Mouse (Mus musculus): ENCODE measurements at regions not wholly inside any gene's neighbourhood (a gene's known extent, or its start where the extent isn't known, plus 50 kb on each side); places are given as distances from the start of the nearest gene placed in this dataset.

DNA sequence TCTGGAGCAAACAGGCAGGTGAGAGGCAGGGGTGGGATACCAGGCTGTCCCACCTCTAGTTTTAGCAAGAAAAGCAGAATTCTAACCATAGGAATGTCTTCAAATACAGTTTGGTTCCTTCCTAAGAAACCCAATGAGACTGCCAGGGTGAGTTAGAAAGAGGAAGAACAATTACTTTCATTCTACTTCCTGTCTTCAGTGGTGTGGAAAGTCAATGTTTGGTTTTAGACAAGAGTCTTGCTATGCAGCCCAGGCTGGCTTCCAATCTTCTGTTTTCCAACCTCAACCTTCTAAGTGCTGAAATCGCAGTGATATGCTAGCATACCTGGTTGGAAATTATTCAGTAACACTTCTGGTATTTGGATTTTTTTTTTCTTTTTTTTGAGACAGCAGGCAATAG lies 77.1 kb upstream of the Spon1 start:
- H3K36me3 ChIP-seq (ENCODE audit: control insufficient read depth, insufficient read depth) = no peaks in the 10 kb centered on the region
- H3ac ChIP-seq (ENCODE audit: control insufficient read depth, insufficient read length) = no peak overlapping the region
- no peak overlapping the region for H3K4me3 ChIP-seq
- H3K79me2 ChIP-seq (ENCODE audit: control insufficient read depth, insufficient read depth) = no peaks in the 10 kb centered on the region
- H3K27me3 ChIP-seq (ENCODE audit: control insufficient read depth, insufficient read depth, insufficient read length) = no peaks in the 10 kb centered on the region
- TF ChIP-seq REST (IDR thresholded peaks at IDR 0.05; ENCODE audit: insufficient read depth, insufficient read length) (no peak), E2F4 (IDR thresholded peaks at IDR 0.05; ENCODE audit: insufficient read depth) (no peak), SRF (IDR thresholded peaks at IDR 0.05; ENCODE audit: control insufficient read depth, insufficient read length, low read depth) (no peak), TCF3 (IDR thresholded peaks at IDR 0.05; ENCODE audit: insufficient read length, low read depth) (no peak), USF1 (IDR thresholded peaks at IDR 0.05; ENCODE audit: low read depth) (no peak), POLR2AphosphoS2 (IDR thresholded peaks at IDR 0.05; ENCODE audit: insufficient read length, low read depth) (no peak), CEBPB (IDR thresholded peaks at IDR 0.05; ENCODE audit: insufficient read depth, poor library complexity, severe bottlenecking) (no peak), MYOG (IDR thresholded peaks at IDR 0.05; ENCODE audit: control insufficient read depth in 1 of 3, insufficient read depth in 1 of 3, insufficient read length in 2 of 3, low read depth in 2 of 3) (no peak)
- no peak overlapping the region for H3K4me2 ChIP-seq (ENCODE audit: low read depth)

DNA sequence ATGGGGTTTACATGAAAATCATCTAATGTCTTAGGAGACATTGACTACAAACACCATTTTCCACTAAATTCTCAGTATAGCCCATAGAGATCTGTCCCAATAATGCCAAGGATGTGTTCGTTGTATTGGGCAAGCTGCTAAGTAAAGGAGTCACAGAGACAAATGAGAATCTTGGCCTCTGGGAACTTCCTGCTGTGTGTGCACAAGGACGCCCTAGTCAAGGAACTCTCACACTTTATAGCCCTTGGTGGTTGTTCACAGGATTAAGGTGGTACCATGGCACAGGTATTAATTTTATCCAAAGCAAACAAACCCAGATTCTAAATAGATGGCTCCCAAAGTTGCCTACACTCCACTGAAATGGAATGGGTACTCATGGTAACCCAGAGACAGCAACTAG lies 76.7 kb upstream of the Spon1 start:
- TF ChIP-seq POLR2A (IDR thresholded peaks at IDR 0.05; ENCODE audit: insufficient read length, low read depth) (no peak), MYOD1 (IDR thresholded peaks at IDR 0.05; ENCODE audit: control insufficient read depth in 1 of 3, insufficient read length in 2 of 3, low read depth in 2 of 3) (no peak), E2F4 (IDR thresholded peaks at IDR 0.05; ENCODE audit: insufficient read depth) (no peak), USF1 (IDR thresholded peaks at IDR 0.05; ENCODE audit: low read depth) (no peak), TCF12 (IDR thresholded peaks at IDR 0.05; ENCODE audit: insufficient read depth, poor library complexity, severe bottlenecking) (no peak)
- Histone ChIP-seq H3K27me3 (ENCODE audit: control insufficient read depth, insufficient read depth, insufficient read length) (peaks cover 2% of the 10 kb centered on the region), H3K4me3 (no peak overlapping the region), H3K4me2 (ENCODE audit: low read depth) (no peak overlapping the region), H3K36me3 (ENCODE audit: control insufficient read depth, insufficient read depth) (no peaks in the 10 kb centered on the region), H3ac (ENCODE audit: control insufficient read depth, insufficient read length) (no peak overlapping the region), H3K79me2 (ENCODE audit: control insufficient read depth, insufficient read depth) (no peaks in the 10 kb centered on the region)

DNA sequence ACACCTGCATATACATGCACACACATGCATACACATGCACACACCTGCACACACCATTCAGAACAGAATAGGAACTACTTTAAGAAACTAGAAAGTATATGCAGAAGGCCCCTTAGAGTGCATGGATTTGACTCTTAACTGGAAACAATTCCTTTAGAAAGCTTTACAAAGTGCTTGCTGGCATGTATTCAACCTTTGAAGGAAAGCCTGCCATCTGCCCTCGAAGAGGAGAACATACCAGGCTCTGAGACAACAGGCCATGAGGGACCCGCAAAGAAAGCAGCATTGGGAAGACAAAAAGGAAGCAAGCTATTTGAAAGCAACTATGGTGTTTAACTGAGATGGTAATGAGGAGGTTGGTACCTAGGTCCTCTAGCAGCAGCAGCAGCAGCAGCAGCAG lies 74.0 kb upstream of the Spon1 start:
- no peak overlapping the region for H3ac ChIP-seq (ENCODE audit: control insufficient read depth, insufficient read length)
- H3K36me3 ChIP-seq (ENCODE audit: control insufficient read depth, insufficient read depth) = no peaks in the 10 kb centered on the region
- H3K4me3 ChIP-seq = no peak overlapping the region
- H3K27me3 ChIP-seq (ENCODE audit: control insufficient read depth, insufficient read depth, insufficient read length) = peaks cover 11% of the 10 kb centered on the region
- H3K79me2 ChIP-seq (ENCODE audit: control insufficient read depth, insufficient read depth) = no peaks in the 10 kb centered on the region
- no peak overlapping the region for H3K4me2 ChIP-seq (ENCODE audit: low read depth)
- TF ChIP-seq TCF12 (IDR thresholded peaks at IDR 0.05; ENCODE audit: insufficient read depth, poor library complexity, severe bottlenecking) (no peak), MYOD1 (IDR thresholded peaks at IDR 0.05; ENCODE audit: control insufficient read depth in 1 of 3, insufficient read length in 2 of 3, low read depth in 2 of 3) (no peak), MAX (IDR thresholded peaks at IDR 0.05; ENCODE audit: low read depth) (no peak), USF1 (IDR thresholded peaks at IDR 0.05; ENCODE audit: low read depth) (no peak), MYOG (IDR thresholded peaks at IDR 0.05; ENCODE audit: control insufficient read depth in 1 of 3, insufficient read depth in 1 of 3, insufficient read length in 2 of 3, low read depth in 2 of 3) (no peak), POLR2A (IDR thresholded peaks at IDR 0.05; ENCODE audit: insufficient read length, low read depth) (no peak), E2F4 (IDR thresholded peaks at IDR 0.05; ENCODE audit: insufficient read depth) (no peak), REST (IDR thresholded peaks at IDR 0.05; ENCODE audit: insufficient read depth, insufficient read length) (no peak), POLR2AphosphoS2 (IDR thresholded peaks at IDR 0.05; ENCODE audit: insufficient read length, low read depth) (no peak), CEBPB (IDR thresholded peaks at IDR 0.05; ENCODE audit: insufficient read depth, poor library complexity, severe bottlenecking) (no peak), SRF (IDR thresholded peaks at IDR 0.05; ENCODE audit: control insufficient read depth, insufficient read length, low read depth) (no peak), TCF3 (IDR thresholded peaks at IDR 0.05; ENCODE audit: insufficient read length, low read depth) (no peak)

DNA sequence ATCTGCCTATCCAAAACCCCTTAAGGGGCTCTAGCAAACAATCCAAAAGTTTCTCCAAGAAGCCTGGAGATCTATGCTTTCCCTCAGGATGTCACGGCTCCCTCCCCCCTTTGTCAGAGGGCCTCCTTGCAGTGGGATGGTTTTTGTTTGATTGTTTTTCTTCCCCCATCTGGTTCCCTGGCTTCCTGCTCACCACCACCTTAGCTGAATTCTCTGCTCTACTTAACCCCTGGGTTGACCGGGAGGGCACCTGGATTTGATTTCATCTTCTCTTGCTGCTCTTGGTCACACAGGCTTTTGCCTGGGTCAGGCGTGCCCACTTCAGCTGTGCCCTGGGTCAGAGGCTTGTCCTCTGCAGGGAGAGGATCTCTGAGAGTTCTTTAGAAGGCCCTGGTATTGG lies 72.3 kb upstream of the Spon1 start:
- H3K27me3 ChIP-seq (ENCODE audit: control insufficient read depth, insufficient read depth, insufficient read length) = peaks cover 11% of the 10 kb centered on the region
- no peak overlapping the region for H3ac ChIP-seq (ENCODE audit: control insufficient read depth, insufficient read length)
- H3K4me2 ChIP-seq (ENCODE audit: low read depth) = no peak overlapping the region
- no peaks in the 10 kb centered on the region for H3K79me2 ChIP-seq (ENCODE audit: control insufficient read depth, insufficient read depth)
- H3K36me3 ChIP-seq (ENCODE audit: control insufficient read depth, insufficient read depth) = no peaks in the 10 kb centered on the region
- H3K4me3 ChIP-seq = no peak overlapping the region
- TF ChIP-seq MYOG (IDR thresholded peaks at IDR 0.05; ENCODE audit: control insufficient read depth in 1 of 3, insufficient read depth in 1 of 3, insufficient read length in 2 of 3, low read depth in 2 of 3) = no peak
- no peak for TF ChIP-seq CEBPB (IDR thresholded peaks at IDR 0.05; ENCODE audit: insufficient read depth, poor library complexity, severe bottlenecking)
- TF ChIP-seq TCF12 (IDR thresholded peaks at IDR 0.05; ENCODE audit: insufficient read depth, poor library complexity, severe bottlenecking) = no peak
- no peak for TF ChIP-seq E2F4 (IDR thresholded peaks at IDR 0.05; ENCODE audit: insufficient read depth)
- no peak for TF ChIP-seq MAX (IDR thresholded peaks at IDR 0.05; ENCODE audit: low read depth)
- no peak for TF ChIP-seq POLR2AphosphoS2 (IDR thresholded peaks at IDR 0.05; ENCODE audit: insufficient read length, low read depth)
- TF ChIP-seq SRF (IDR thresholded peaks at IDR 0.05; ENCODE audit: control insufficient read depth, insufficient read length, low read depth) = no peak
- TF ChIP-seq MYOD1 (IDR thresholded peaks at IDR 0.05; ENCODE audit: control insufficient read depth in 1 of 3, insufficient read length in 2 of 3, low read depth in 2 of 3) = no peak
- TF ChIP-seq REST (IDR thresholded peaks at IDR 0.05; ENCODE audit: insufficient read depth, insufficient read length) = no peak
- TF ChIP-seq POLR2A (IDR thresholded peaks at IDR 0.05; ENCODE audit: insufficient read length, low read depth) = no peak
- no peak for TF ChIP-seq TCF3 (IDR thresholded peaks at IDR 0.05; ENCODE audit: insufficient read length, low read depth)
- TF ChIP-seq USF1 (IDR thresholded peaks at IDR 0.05; ENCODE audit: low read depth) = no peak

DNA sequence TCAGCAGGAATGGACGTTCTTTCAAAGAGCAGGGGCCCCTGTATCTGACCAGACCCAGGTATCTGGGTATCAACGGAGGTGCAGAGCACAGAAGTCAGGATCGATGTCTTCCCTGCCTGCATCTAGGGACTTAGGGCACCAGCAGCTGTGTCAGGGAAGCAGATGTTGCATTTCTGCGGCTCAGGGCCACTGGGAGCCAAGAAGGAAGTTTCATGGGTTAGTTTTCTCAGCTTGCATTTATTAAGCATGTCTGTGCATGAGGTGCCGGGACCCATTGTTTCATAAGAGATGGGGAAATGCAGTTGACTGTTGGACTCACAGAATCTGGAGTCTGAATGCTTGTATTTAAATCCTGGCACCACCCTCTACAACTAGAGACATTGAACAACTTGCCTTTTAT lies 71.3 kb upstream of the Spon1 start:
- no peaks in the 10 kb centered on the region for H3K36me3 ChIP-seq (ENCODE audit: control insufficient read depth, insufficient read depth)
- no peaks in the 10 kb centered on the region for H3K79me2 ChIP-seq (ENCODE audit: control insufficient read depth, insufficient read depth)
- H3K4me2 ChIP-seq (ENCODE audit: low read depth) = no peak overlapping the region
- no peak overlapping the region for H3K4me3 ChIP-seq
- TF ChIP-seq CEBPB (IDR thresholded peaks at IDR 0.05; ENCODE audit: insufficient read depth, poor library complexity, severe bottlenecking) (no peak), TCF12 (IDR thresholded peaks at IDR 0.05; ENCODE audit: insufficient read depth, poor library complexity, severe bottlenecking) (no peak), E2F4 (IDR thresholded peaks at IDR 0.05; ENCODE audit: insufficient read depth) (no peak), MAX (IDR thresholded peaks at IDR 0.05; ENCODE audit: low read depth) (no peak), REST (IDR thresholded peaks at IDR 0.05; ENCODE audit: insufficient read depth, insufficient read length) (no peak), TCF3 (IDR thresholded peaks at IDR 0.05; ENCODE audit: insufficient read length, low read depth) (no peak)
- peaks cover 11% of the 10 kb centered on the region for H3K27me3 ChIP-seq (ENCODE audit: control insufficient read depth, insufficient read depth, insufficient read length)
- no peak overlapping the region for H3ac ChIP-seq (ENCODE audit: control insufficient read depth, insufficient read length)
